Comparison of ENCODE assay signal across 16 mouse cellular contexts in genomic region chr4:45420733-45421132, GRCm38 (mm10). TPM values are rescaled to one million over a fixed set of nuclear protein-coding genes. Genes with fewer than 3 reads are reported as not detected.
DNase-seq lines count a peak whose midpoint lies in the region; ATAC-seq and TF ChIP-seq lines count a peak whose summit lies in the region.
"Had no signal": no experiment of that assay in that cellular context is flagged by ENCODE, and none has a peak within 500 bp of the region (broad histone marks: within the 10 kb centered on the region; RNA-seq: fewer than 3 reads in every experiment).

No protein-coding gene starts in this region.

- intact Hi-C loops in gastrocnemius, adult 2 months (cut with DNase I): no loop called here

- WGBS in kidney, embryonic 16.5 days: 68% methylated on average over 3 of the region's 3 CpGs
- WGBS in forebrain, embryonic 14.5 days: 4% methylated on average over 3 of the region's 3 CpGs

- no peak for ATAC-seq in kidney, embryonic 16.5 days (ENCODE audit: low FRiP score, low TSS enrichment)
- ATAC-seq in forebrain, embryonic 14.5 days: no peak

- no peaks in the 10 kb centered on the region for H3K9me3 ChIP-seq in kidney, embryonic 16.5 days (ENCODE audit: low read length)
- no peaks in the 10 kb centered on the region for H3K9me3 ChIP-seq in forebrain, embryonic 14.5 days (replicated peaks; ENCODE audit: control insufficient read depth, low read length)
- H3K9me3 ChIP-seq: hindbrain, embryonic 13.5 days; limb, embryonic 13.5 days had no signal

- no peak overlapping the region for H3K4me3 ChIP-seq in gastrocnemius, adult 2 months
- no peak overlapping the region for H3K4me3 ChIP-seq in kidney, embryonic 16.5 days (ENCODE audit: low read length)
- no peak overlapping the region for H3K4me3 ChIP-seq in brown adipose tissue, adult 24 weeks (ENCODE audit: insufficient read depth, low read depth, low read length)
- no peak overlapping the region for H3K4me3 ChIP-seq in forebrain, embryonic 14.5 days (ENCODE audit: low read depth, low read length)
- H3K4me3 ChIP-seq: hindbrain, embryonic 13.5 days; limb, embryonic 13.5 days; myocyte had no signal

- H3K4me1 ChIP-seq in kidney, embryonic 16.5 days (ENCODE audit: insufficient read depth, low read length): peaks cover 28% of the 10 kb centered on the region
- H3K4me1 ChIP-seq in brown adipose tissue, adult 24 weeks (ENCODE audit: control insufficient read depth, insufficient read depth, insufficient read length, low read length): peaks cover 7% of the 10 kb centered on the region
- H3K4me1 ChIP-seq in forebrain, embryonic 14.5 days (ENCODE audit: control insufficient read depth, insufficient read depth, low read length): peaks cover 31% of the 10 kb centered on the region

- no peak for TF ChIP-seq CTCF in gastrocnemius, adult 2 months (IDR thresholded peaks at IDR 0.05)

- no peak overlapping the region for H3K4me2 ChIP-seq in kidney, embryonic 16.5 days (replicated peaks; ENCODE audit: low read depth, low read length)
- no peak overlapping the region for H3K4me2 ChIP-seq in forebrain, embryonic 14.5 days (ENCODE audit: low read length)
- H3K4me2 ChIP-seq: hindbrain, embryonic 13.5 days; limb, embryonic 13.5 days had no signal

- H3K27ac ChIP-seq in gastrocnemius, adult 2 months: 0 out of 2 replicates have a peak overlapping the region, but pooled peaks have one; percentile 48
- peak overlapping the region; percentile 15; the same call in 1 of the 2 replicates for H3K27ac ChIP-seq in kidney, embryonic 16.5 days (ENCODE audit: low read length)
- 0 out of 2 replicates have a peak overlapping the region, but pooled peaks have one; percentile 12 for H3K27ac ChIP-seq in brown adipose tissue, adult 24 weeks (replicated peaks; ENCODE audit: low read depth, low read length)
- H3K27ac ChIP-seq in forebrain, embryonic 14.5 days (ENCODE audit: low read depth, low read length): peak overlapping the region; percentile 76

- no peak for DNase-seq in gastrocnemius, adult 2 months
- DNase-seq in gastrocnemius, postnatal 25 days: no peak
- no peak for DNase-seq in kidney, postnatal 25 days
- peak; percentile 58 for DNase-seq in forebrain, embryonic 14.5 days (ENCODE audit: low spot score)
- DNase-seq in cerebellum, adult 9-11 months: no peak
- DNase-seq in urinary bladder, adult 2 months (ENCODE audit: low spot score): no peak
- DNase-seq: adrenal gland, postnatal 25 days; cerebellum, postnatal 25 days; gastrocnemius, postnatal 10 days; kidney, adult 9 months; spleen, adult 18-20 months had no signal

- H3K9ac ChIP-seq in kidney, embryonic 16.5 days (replicated peaks; ENCODE audit: low read length): no peak overlapping the region
- H3K9ac ChIP-seq in forebrain, embryonic 14.5 days (ENCODE audit: low read length): peak overlapping the region; percentile 26; the same call in 1 of the 2 replicates
- H3K9ac ChIP-seq: hindbrain, embryonic 13.5 days had no signal

- no peaks in the 10 kb centered on the region for H3K36me3 ChIP-seq in kidney, embryonic 16.5 days (ENCODE audit: insufficient read depth, low read length)
- peaks cover 10% of the 10 kb centered on the region; the same call in 1 of the 2 replicates for H3K36me3 ChIP-seq in forebrain, embryonic 14.5 days (ENCODE audit: control insufficient read depth, insufficient read depth, low read length)
- H3K36me3 ChIP-seq: hindbrain, embryonic 13.5 days had no signal

- no peaks in the 10 kb centered on the region for H3K27me3 ChIP-seq in kidney, embryonic 16.5 days (ENCODE audit: insufficient read depth, low read length)
- no peaks in the 10 kb centered on the region for H3K27me3 ChIP-seq in forebrain, embryonic 14.5 days (replicated peaks; ENCODE audit: control insufficient read depth, insufficient read depth, low read length)
- H3K27me3 ChIP-seq: limb, embryonic 13.5 days had no signal

RNA-seq across cellular contexts. Expression of gene Slc25a51, which starts 12.2 kb away (rescaled TPM):
- 10 to 100 TPM; 90.1 to 99.7 TPM for total RNA-seq in gastrocnemius, adult 2 months (2021)
- total RNA-seq in gastrocnemius, postnatal 25 days (2021): 10 to 100 TPM; 74.9 to 77.3 TPM
- 70.6 and 81.9 TPM in 2 replicates for polyA plus RNA-seq in kidney, embryonic 16.5 days (2015; fragmentation: Nextera tagmentation; extraction: Ambion mirVana)
- polyA plus RNA-seq in brown adipose tissue, adult 24 weeks (2012; ENCODE audit: insufficient read depth, insufficient read length, missing spikeins): 220 and 224 TPM in 2 replicates
- polyA plus RNA-seq in forebrain, embryonic 14.5 days (2014; fragmentation: Nextera tagmentation; extraction: Ambion mirVana): 82.5 and 84.3 TPM in 2 replicates
- polyA plus RNA-seq in urinary bladder, adult 2 months (2012; rRNA removed): 67.1 and 71.5 TPM in 2 replicates

Comparison
In these comparisons a context has a peak if more than half of its experiments do, and no peak if none do; other contexts are left out.
1. H3K27ac ChIP-seq: peak in every context shown above with its lines; median percentile 76 in forebrain, embryonic 14.5 days; 48 in gastrocnemius, adult 2 months; 15 in kidney, embryonic 16.5 days; 12 in brown adipose tissue, adult 24 weeks.